Mouse (Mus musculus): Measurements from ENCODE around the gene Hes7. TPM values are rescaled to one million over a fixed set of nuclear protein-coding genes. Genes with fewer than 3 reads are reported as not detected.

Gene Hes7
- polyA plus RNA-seq, 1 experiment from 2014 or later, result 0.64 TPM

DNA sequence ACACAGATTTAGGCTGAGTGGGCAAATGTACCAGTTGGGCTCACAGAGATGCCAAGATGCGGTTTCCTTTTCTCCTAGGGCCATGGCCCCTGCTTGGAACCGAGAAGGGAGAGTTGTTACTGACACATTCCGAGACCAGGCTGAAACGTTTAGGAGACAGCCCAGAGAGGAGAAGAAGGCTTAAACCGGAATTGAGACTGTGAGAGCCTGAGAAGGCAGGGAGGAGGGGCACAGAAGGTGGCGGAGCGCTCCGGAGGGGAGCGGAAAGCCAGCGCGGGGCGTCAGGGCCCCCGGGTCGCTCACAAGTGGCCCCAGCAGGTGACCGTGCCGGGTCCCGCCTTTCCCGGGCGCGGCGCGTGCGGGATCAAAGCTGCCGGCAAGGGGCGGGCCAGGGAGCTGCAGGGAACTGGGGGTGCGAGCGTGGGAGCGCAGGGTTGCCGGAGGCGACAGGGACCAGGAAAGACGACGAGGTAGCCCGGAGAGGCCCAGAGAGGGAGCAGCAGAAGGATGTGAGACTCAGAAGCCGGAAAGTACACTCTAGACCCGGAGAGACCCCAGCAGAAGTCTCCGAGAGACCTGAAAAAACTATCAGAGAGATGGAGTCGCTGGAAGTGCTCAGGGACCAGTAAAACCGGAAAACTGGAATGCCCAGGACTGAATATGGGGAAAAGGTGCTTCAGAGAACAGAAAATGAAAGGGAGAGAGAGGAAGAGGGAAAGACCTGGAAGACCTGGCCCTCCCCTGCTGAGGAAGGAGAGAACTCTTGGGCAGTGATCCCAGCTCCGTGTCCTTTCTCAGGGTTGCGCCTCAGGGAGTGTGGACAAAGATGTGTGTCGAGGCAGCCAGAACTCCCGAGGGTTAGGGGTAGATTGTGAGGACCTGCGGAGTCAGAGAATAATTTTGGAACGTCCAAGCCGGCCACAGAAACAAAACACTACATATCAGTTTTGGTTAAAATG, 2.2 kb upstream of the Hes7 start:
- Histone ChIP-seq H3K36me3 (ENCODE audit: control insufficient read depth, insufficient read depth, low read length) (no peaks in the 10 kb centered on the region), H3K4me1 (ENCODE audit: control insufficient read depth, insufficient read depth, low read length) (peaks cover 21% of the 10 kb centered on the region), H3K27me3 (ENCODE audit: control insufficient read depth, insufficient read depth, low read length) (no peaks in the 10 kb centered on the region), H3K27ac (ENCODE audit: low read depth, low read length) (peak overlapping the region; percentile 85), H3K4me2 (peak overlapping the region; percentile 94), H3K9me3 (replicated peaks; ENCODE audit: control insufficient read depth, low read length) (no peaks in the 10 kb centered on the region), H3K4me3 (ENCODE audit: low read depth, low read length) (peak overlapping the region; percentile 78), H3K9ac (ENCODE audit: low read depth, low read length) (peak overlapping the region; percentile 80)
- 0% methylated on average over 45 of the region's 45 CpGs for WGBS (ENCODE audit: insufficient replicate concordance)
- peak; percentile 17; the same call in 1 of the 2 replicates for ATAC-seq (replicated peaks; ENCODE audit: insufficient number of reproducible peaks, low FRiP score, low TSS enrichment)

GRCm38 (mm10) chr11:69118765-69119164, 1.4 kb upstream of the Hes7 start:
- H3K9ac ChIP-seq (ENCODE audit: low read depth, low read length), result no peak overlapping the region

GRCm38 (mm10) chr11:69119446-69120155, 603 bp upstream of the Hes7 start:
- Histone ChIP-seq H3K27me3 (ENCODE audit: control insufficient read depth, insufficient read depth, low read length) (no peaks in the 10 kb centered on the region), H3K4me1 (ENCODE audit: control insufficient read depth, insufficient read depth, low read length) (peaks cover 21% of the 10 kb centered on the region), H3K36me3 (ENCODE audit: control insufficient read depth, insufficient read depth, low read length) (no peaks in the 10 kb centered on the region), H3K9me3 (replicated peaks; ENCODE audit: control insufficient read depth, low read length) (no peaks in the 10 kb centered on the region), H3K4me2 (peak overlapping the region; percentile 82), H3K27ac (ENCODE audit: low read depth, low read length) (no peak overlapping the region), H3K9ac (ENCODE audit: low read depth, low read length) (no peak overlapping the region), H3K4me3 (ENCODE audit: low read depth, low read length) (peak overlapping the region; percentile 78)
- WGBS (ENCODE audit: insufficient replicate concordance), result 29% methylated on average over 14 of the region's 14 CpGs
- no peak for ATAC-seq (replicated peaks; ENCODE audit: insufficient number of reproducible peaks, low FRiP score, low TSS enrichment)

More at GRCm38 (mm10) chr11:69118765-69119164, 1.4 kb upstream of the Hes7 start:
- peaks cover 21% of the 10 kb centered on the region for H3K4me1 ChIP-seq (ENCODE audit: control insufficient read depth, insufficient read depth, low read length)
- peak overlapping the region; percentile 78 for H3K4me3 ChIP-seq (ENCODE audit: low read depth, low read length)
- H3K4me2 ChIP-seq, result peak overlapping the region; percentile 94
- under 1% methylated on average over 15 of the region's 15 CpGs for WGBS (ENCODE audit: insufficient replicate concordance)
- no peak overlapping the region for H3K27ac ChIP-seq (ENCODE audit: low read depth, low read length)
- ATAC-seq (replicated peaks; ENCODE audit: insufficient number of reproducible peaks, low FRiP score, low TSS enrichment), result no peak; the same call in 1 of the 2 replicates
- H3K27me3 ChIP-seq (ENCODE audit: control insufficient read depth, insufficient read depth, low read length), result no peaks in the 10 kb centered on the region
- H3K36me3 ChIP-seq (ENCODE audit: control insufficient read depth, insufficient read depth, low read length), result no peaks in the 10 kb centered on the region
- H3K9me3 ChIP-seq (replicated peaks; ENCODE audit: control insufficient read depth, low read length), result no peaks in the 10 kb centered on the region

- no peak for ATAC-seq (replicated peaks; ENCODE audit: insufficient number of reproducible peaks, low FRiP score, low TSS enrichment)
- no peak overlapping the region for H3K27ac ChIP-seq (ENCODE audit: low read depth, low read length)
Observed at GRCm38 (mm10) chr11:69121001-69121740, 967 bp downstream of the Hes7 start.

GRCm38 (mm10) chr11:69121741-69122335, 1.6 kb downstream of the Hes7 start:
- peak overlapping the region; percentile 82 for H3K4me2 ChIP-seq
- H3K27me3 ChIP-seq (ENCODE audit: control insufficient read depth, insufficient read depth, low read length), result no peaks in the 10 kb centered on the region
- WGBS (ENCODE audit: insufficient replicate concordance), result 1% methylated on average over 28 of the region's 32 CpGs
- H3K4me1 ChIP-seq (ENCODE audit: control insufficient read depth, insufficient read depth, low read length), result peaks cover 28% of the 10 kb centered on the region
- no peaks in the 10 kb centered on the region for H3K9me3 ChIP-seq (replicated peaks; ENCODE audit: control insufficient read depth, low read length)
- peak overlapping the region; percentile 85 for H3K27ac ChIP-seq (ENCODE audit: low read depth, low read length)
- ATAC-seq (replicated peaks; ENCODE audit: insufficient number of reproducible peaks, low FRiP score, low TSS enrichment), result no peak; the same call in 1 of the 2 replicates
- peak overlapping the region; percentile 74 for H3K9ac ChIP-seq (ENCODE audit: low read depth, low read length)
- H3K4me3 ChIP-seq (ENCODE audit: low read depth, low read length), result peak overlapping the region; percentile 78
- H3K36me3 ChIP-seq (ENCODE audit: control insufficient read depth, insufficient read depth, low read length), result no peaks in the 10 kb centered on the region

More at GRCm38 (mm10) chr11:69121001-69121740, 967 bp downstream of the Hes7 start:
- H3K9ac ChIP-seq (ENCODE audit: low read depth, low read length), result peak overlapping the region; percentile 74
- no peaks in the 10 kb centered on the region for H3K9me3 ChIP-seq (replicated peaks; ENCODE audit: control insufficient read depth, low read length)
- H3K4me3 ChIP-seq (ENCODE audit: low read depth, low read length), result peak overlapping the region; percentile 78
- peak overlapping the region; percentile 82 for H3K4me2 ChIP-seq
- peaks cover 26% of the 10 kb centered on the region for H3K4me1 ChIP-seq (ENCODE audit: control insufficient read depth, insufficient read depth, low read length)
- H3K36me3 ChIP-seq (ENCODE audit: control insufficient read depth, insufficient read depth, low read length), result no peaks in the 10 kb centered on the region
- under 1% methylated on average over 29 of the region's 33 CpGs for WGBS (ENCODE audit: insufficient replicate concordance)
- no peaks in the 10 kb centered on the region for H3K27me3 ChIP-seq (ENCODE audit: control insufficient read depth, insufficient read depth, low read length)

- Histone ChIP-seq H3K9ac (ENCODE audit: low read depth, low read length) (peak within 1 kb of the TSS; percentile 74), H3K36me3 (ENCODE audit: control insufficient read depth, insufficient read depth, low read length) (no peaks in the 10 kb centered on the region), H3K27ac (ENCODE audit: low read depth, low read length) (peak within 1 kb of the TSS; percentile 85), H3K9me3 (replicated peaks; ENCODE audit: control insufficient read depth, low read length) (no peaks in the 10 kb centered on the region), H3K4me1 (ENCODE audit: control insufficient read depth, insufficient read depth, low read length) (peaks cover 32% of the 10 kb centered on the region), H3K4me3 (ENCODE audit: low read depth, low read length) (peak within 1 kb of the TSS; percentile 78), H3K27me3 (ENCODE audit: control insufficient read depth, insufficient read depth, low read length) (peaks cover 6% of the 10 kb centered on the region; the same call in 1 of the 2 replicates), H3K4me2 (peak within 1 kb of the TSS; percentile 82)
- WGBS (ENCODE audit: insufficient replicate concordance), result under 1% methylated on average over 56 of the region's 66 CpGs
- peak; percentile 54 for ATAC-seq (replicated peaks; ENCODE audit: insufficient number of reproducible peaks, low FRiP score, low TSS enrichment)
Observed at GRCm38 (mm10) chr11:69122336-69122951, 2.2 kb downstream of the Hes7 start, which contains the start of gene 9130213A22Rik. Gene 9130213A22Rik (minus strand): TSS chr11:69122589.

DNA sequence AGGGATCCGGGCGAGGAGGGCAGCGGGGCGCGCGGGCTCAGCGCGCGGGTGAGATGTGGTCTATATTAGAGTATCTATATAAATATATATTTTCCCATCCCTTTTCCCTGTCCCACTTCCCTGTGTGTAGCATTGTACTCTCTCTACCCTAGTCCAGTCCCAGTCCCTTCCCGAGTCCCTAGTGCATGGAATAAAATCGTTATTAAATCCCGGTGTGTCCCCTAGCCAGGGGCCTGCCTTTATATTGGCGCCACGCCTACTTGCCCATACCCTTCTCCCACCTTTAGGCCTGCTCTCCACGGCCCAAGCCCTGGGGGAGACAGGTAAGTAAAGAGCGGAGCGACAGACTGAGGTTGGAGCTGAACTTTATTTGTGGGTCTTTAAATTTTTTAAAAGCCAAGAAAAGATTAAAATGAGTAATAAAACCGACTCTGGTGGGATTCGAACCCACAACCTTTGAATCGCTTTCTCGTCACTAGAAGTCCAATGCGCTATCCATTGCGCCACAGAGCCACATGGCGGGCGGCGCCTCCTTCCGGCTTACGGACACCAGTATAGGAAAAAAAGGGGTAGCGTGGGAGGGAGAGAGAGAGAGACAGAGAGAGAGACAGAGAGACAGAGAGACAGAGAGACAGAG, 3.0 kb downstream of the Hes7 start:
- no peaks in the 10 kb centered on the region for H3K36me3 ChIP-seq (ENCODE audit: control insufficient read depth, insufficient read depth, low read length)
- no peaks in the 10 kb centered on the region for H3K9me3 ChIP-seq (replicated peaks; ENCODE audit: control insufficient read depth, low read length)
- H3K27me3 ChIP-seq (ENCODE audit: control insufficient read depth, insufficient read depth, low read length), result peaks cover 6% of the 10 kb centered on the region; the same call in 1 of the 2 replicates
- peaks cover 36% of the 10 kb centered on the region for H3K4me1 ChIP-seq (ENCODE audit: control insufficient read depth, insufficient read depth, low read length)
- no peak; the same call in 1 of the 2 replicates for ATAC-seq (replicated peaks; ENCODE audit: insufficient number of reproducible peaks, low FRiP score, low TSS enrichment)
- peak overlapping the region; percentile 78 for H3K4me3 ChIP-seq (ENCODE audit: low read depth, low read length)
- peak overlapping the region; percentile 74 for H3K9ac ChIP-seq (ENCODE audit: low read depth, low read length)
- WGBS (ENCODE audit: insufficient replicate concordance), result under 1% methylated on average over 29 of the region's 29 CpGs
- peak overlapping the region; percentile 82 for H3K4me2 ChIP-seq
- peak overlapping the region; percentile 85 for H3K27ac ChIP-seq (ENCODE audit: low read depth, low read length)
